Mouse (Mus musculus) thymus, postnatal 4 days (tissue): Measurements from ENCODE around the gene Tex35.
A peak's percentile ranks its signal among the peaks of the same experiment; 100 is the strongest.

Source experiments
- DNase-seq: peaks from one replicate; pipeline ENCODE4 v3.0.0; 2021

Gene Tex35

DNA sequence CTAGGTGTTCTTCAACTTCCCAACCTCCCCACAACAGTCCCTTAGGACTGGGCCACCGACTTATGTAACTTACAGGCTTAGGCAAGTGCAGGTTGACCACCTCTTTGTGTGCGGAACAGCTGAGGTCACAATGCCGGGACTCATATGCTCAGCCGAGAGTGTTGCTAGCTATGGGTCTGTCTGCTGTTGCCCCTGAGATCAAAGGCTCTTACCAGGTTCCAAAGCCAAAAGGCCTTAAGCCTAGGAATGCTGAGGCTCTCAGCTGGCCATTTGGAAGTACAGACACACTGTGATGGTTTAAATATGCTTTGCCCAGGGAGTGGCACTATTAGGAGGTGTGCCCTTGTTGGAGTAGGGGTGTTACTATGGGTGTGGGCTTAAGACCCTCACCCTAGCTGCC lies at the start of gene Tex35:
Tex35 (minus strand) TSS at position 101 of the 400 bp plus-strand sequence.
- DNase-seq: no peak

GRCm38 (mm10) chr1:157153781-157154180 lies 45.3 kb upstream of the Tex35 start:
- DNase-seq: no peak

GRCm38 (mm10) chr1:157150107-157150506 lies 41.6 kb upstream of the Tex35 start:
- no peak for DNase-seq

DNA sequence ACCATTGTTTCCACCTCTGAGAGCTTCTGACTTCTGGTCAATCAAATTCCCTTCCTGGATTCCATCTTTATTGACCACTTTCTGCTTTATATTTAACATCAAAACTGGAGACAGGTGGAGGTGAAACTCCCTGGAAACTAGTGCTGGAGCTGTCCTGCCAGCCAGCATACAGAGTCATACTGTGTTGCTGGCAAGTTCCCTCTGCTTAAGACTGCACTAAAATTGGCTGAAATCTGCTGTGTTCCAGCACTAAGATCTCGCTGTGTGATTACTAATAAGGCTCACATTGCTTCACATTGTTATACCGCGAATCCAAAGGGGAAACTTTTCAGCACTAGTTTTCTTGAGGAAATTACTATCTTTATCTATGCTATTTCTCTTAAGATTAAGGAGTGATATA lies 36.1 kb upstream of the Tex35 start:
- no peak for DNase-seq

DNA sequence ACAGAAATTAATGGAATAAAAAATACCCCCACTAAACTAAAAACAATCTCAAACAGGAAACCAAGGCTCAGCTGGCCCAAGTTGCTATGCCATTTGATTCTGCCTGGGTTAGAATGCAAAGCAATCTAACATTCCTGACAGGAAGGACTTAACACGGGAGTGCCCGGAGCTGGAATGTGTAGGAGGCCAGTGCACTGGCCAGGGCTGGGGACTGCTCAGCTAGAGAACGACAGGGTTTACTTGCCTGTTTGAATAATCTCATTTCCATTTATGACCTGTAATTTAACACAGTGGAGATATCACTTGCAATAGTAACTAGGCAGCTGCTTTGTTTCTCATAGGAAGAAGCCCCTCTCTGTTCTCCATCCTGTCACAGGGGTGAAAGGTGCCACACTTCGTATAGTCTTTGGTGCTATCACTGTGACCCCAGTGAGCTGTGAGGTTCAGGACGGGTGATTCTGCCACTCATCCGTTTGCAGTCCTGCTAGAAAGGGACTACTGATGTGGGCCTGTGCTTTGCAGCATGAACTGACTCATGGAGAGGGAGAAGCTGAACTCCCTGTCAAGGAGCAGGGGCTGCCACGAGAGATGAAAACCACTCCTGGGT lies 34.9 kb upstream of the Tex35 start:
- no peak for DNase-seq

DNA sequence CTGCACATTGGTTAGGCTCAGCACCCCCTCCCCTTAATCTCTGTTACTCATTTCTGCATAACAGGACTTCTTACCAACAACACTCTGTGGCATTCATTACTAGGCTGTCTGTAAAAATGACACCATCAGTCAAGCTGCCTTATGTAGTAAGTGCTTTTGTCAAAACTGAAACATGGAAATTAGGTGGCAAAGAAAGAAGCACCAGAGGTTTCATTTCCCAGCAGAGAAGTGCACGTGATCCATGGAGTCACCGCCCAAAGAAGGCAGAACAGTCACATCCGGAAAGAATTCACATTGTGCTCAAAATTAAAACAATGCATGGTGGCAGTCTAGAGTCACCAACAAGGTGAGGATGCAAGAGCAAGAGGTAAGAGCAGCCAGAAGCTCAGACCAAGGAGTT lies 32.5 kb upstream of the Tex35 start:
- no peak for DNase-seq

DNA sequence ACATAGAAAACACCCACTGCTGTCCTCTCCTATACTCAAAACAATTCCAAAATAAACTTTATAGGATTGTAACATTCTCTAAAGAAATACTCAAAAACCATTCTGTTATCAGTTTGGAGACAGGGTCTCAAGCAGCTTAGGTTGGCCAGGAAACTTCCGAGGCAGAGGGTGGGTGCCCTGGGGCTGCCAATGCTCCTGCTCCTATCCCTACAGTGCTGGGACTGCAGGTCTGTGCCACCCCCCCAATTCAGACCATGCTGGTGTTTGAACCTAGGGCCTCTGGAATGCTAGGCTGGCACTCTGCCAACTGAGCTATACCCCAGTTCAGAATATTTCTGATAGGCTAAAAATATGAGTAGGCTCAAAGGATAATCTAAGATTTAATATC lies 29.4 kb upstream of the Tex35 start:
- no peak for DNase-seq

GRCm38 (mm10) chr1:157137132-157137853 lies 28.8 kb upstream of the Tex35 start:
- no peak for DNase-seq

- no peak for DNase-seq
Observed at GRCm38 (mm10) chr1:157128219-157128618, 19.7 kb upstream of the Tex35 start.

GRCm38 (mm10) chr1:157123836-157124235 lies 15.4 kb upstream of the Tex35 start:
- no peak for DNase-seq

DNA sequence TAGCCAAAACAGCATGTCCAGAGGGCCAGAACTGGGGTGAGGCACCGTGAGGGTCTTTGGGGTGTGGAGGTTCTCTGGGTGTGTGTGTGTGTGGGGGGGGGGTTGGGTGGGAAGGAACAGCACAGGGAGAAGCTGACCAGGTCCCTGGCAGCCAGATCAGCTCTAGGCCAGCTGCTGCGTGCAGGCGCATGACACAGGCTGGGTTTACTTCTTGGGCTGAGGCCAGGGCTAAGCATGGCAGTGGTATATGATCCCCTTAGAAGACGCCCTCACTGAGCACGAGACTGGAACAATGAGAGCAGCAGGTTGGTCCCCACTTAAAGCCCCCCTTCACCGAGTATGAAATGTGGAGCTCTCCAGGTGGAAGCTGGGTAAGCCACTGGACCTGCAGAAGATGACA lies 10.7 kb upstream of the Tex35 start:
- DNase-seq: no peak

DNA sequence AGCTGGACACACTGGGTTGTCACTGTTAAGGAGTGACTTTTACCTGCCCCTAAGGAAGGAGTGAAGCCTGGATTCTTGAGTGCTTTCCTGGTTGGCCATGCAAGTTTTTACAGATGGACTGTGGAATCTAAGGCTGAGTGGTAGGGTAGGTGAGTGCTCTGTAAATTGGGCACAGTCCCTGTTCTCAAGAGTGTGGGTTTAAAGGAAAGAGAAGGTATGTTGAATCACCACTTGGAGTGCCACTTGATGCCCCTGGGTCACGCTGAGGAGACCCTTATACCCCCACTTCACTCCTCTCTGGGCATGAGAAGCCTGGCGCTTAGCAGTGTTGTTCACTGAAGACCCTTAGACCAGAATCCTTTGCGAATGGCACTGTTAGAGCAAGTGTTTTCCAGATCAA lies 9.0 kb upstream of the Tex35 start:
- DNase-seq: no peak

- no peak for DNase-seq
Observed at GRCm38 (mm10) chr1:157114492-157114891, 6.0 kb upstream of the Tex35 start.

DNA sequence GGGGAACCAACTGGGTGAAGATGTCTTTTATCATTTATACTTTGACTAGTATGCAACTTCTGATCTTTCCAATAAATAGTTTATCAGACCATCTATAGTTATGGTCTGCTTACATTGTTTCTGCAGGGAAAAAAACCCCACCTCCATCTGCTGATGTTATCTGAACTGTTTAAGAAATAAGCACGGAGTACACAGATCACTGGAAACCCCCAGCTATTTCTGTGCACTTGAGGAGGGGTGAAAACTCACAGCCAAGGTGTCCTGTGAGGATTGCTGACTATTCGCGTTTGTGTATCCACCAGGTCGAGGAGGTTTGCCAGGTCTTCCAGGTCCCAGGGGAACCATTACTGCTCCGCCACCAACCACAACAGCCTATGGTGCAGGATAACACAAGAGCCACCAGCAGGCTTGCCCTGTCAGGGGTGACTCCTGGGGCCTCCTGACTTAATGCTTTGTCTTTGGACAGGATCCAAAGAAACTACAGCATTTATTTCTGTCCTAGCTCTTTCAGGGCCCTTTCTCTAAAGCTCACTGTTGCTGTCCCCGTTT lies 1.9 kb upstream of the Tex35 start:
- no peak for DNase-seq

GRCm38 (mm10) chr1:157101122-157101865 lies 7.2 kb downstream of the Tex35 start:
- DNase-seq: peak; percentile 66

GRCm38 (mm10) chr1:157095534-157095933 lies 12.9 kb downstream of the Tex35 start:
- DNase-seq: no peak

GRCm38 (mm10) chr1:157092622-157093021 lies 15.9 kb downstream of the Tex35 start:
- DNase-seq: no peak

DNA sequence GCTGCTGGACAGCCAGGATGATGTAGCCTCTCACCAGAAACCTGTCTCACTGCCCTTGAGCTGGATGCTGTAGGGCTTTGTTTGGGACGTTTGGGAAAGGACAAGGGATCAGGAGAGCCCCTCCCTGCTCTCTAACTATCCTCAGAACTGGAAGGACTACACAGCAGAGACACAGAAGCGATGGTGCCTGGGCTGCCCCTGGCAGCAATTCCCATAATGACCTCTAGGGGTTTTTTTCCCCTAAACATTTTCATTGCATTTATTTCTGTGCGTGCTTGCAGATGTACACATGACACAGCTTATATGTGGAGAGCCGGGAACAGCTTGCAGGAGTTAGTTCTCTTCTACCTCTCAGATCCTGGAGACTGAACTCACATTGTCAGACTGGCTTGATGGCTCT lies 16.3 kb downstream of the Tex35 start:
- DNase-seq: no peak

DNA sequence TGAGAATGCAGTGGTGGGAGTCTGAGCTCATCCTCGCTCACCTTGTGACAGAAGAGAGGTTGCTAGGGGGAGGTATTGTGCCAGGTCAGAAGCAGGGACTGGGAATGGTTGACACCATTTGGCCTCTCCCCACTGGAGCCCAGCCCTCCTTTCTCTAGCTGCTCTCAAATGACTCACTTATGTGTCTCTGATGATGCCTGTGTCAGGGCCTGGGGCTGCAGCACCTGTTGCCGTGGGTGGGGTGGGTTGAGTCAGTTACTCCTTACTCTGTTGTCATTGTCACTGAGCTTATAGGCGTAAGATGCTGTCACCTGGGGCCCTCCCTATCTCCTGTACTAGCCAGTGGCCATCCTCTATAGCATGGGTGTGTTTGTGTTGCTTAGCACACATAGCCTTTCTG lies 17.6 kb downstream of the Tex35 start:
- DNase-seq: no peak

DNA sequence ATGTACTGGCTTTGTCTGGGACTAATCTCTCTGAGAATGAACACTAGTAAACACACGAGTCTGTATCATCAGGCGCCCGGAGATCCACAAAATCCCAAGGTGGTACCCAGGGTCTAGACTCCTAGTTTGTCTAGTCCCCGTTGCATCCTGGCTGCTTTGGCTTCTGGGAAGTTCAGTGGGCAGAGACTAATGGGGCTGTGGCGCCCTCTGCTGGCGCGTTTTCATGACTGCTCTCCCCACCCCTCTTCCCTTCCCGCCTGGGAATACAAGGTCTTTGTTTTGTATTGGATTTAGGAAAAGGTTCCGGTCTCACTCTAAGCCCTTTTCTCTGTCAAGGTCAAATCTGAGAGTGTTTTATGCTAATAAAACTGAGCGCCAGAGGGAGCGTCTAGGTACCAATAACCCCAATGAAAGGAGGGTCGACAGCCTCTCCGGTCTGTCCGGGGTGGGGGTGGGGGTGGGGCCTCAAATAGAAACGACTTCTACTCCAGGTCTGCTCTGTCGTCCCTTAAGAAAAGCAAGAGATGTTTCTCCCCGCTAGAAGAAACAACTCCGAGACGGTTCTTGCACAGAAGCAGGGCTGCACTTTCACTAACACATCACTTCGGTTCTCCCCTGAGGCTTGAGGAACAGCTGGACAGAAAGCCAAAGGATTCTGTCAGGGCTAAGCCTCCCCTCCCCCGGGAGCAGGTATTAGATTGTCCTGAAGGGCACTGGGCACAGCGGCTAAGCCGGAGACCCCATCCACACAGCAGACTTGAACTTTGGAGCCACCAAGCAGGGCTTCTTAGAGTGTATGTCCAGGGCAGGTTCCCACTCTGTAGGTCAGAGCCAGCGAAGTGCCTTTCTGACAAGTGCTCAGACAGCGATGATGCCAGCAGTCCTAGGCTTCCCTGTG lies 22.1 kb downstream of the Tex35 start:
- DNase-seq: peak; percentile 82

DNA sequence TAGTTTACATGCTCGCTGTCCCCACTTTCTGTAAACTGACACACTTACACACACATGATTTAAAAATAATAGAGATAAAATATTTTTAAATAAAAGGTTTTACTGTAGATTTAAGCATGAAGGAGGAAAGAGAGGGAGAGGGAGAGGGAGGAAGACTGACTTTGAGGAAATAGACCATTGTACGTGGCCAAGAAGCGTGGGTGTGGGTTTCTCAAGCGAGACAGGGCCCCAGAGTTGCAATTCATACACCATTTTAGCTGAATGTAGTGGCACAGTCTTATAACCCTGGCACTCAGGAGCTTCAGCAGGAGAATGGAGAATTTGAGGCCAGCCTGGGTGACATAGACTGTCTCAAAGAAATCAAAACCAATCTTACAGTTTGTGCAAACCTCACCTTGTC lies 25.5 kb downstream of the Tex35 start:
- no peak for DNase-seq

DNA sequence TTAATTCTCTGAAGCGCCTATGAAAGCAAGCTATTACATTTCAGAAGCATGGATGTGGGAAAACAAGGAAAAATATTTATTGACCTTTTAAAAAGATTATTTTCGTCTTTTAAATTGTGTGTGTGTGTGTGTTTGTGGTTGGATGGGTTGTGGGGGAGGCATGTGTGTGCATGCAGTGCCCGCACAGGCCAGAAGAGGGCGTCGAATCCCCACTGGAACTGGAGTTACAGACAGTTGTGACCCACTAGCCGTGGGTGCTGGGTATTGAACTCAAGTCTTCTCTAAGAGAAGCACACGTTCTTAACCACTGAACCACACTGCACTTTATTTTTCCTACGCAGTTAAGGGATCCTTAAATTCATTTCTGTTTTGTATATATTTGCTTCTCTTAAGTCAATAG lies 26.5 kb downstream of the Tex35 start:
- peak; percentile 51 for DNase-seq
